Mouse (Mus musculus) intestine, embryonic 14.5 days (tissue): ENCODE measurements around the gene St6galnac3. TPM values are rescaled to one million over a fixed set of nuclear protein-coding genes. Genes with fewer than 3 reads are reported as not detected.

Experiments used
- ATAC-seq: fragments of 200-750 bp; cut with Nextera tagmentation; replicated peaks from 2 replicates; pipeline ENCODE4 v1.8.0; 2017; ENCODE audit warnings: low read depth, moderate number of reproducible peaks, moderate TSS enrichment, moderate library complexity; ENCODE audit not compliant: low FRiP score, low TSS enrichment
- DNase-seq: peaks from one replicate; pipeline ENCODE4 v3.0.0-alpha.2; 2018; ENCODE audit warnings: low spot score
- H3K27ac ChIP-seq: fragments of 300-500 bp; sonication (generic); 2 replicates; pipeline ENCODE4 v1.5.1; 2014; ENCODE audit warnings: low read depth, mild to moderate bottlenecking, control low read depth
- H3K27me3 ChIP-seq: fragments of 300-500 bp; sonication (generic); replicated peaks from 2 replicates; pipeline ENCODE4 v1.6.1; 2014; ENCODE audit warnings: low read length, control low read depth; ENCODE audit not compliant: control insufficient read depth, insufficient read depth
- H3K36me3 ChIP-seq: fragments of 300-500 bp; sonication (generic); 2 replicates; pipeline ENCODE4 v1.6.1; 2014; ENCODE audit warnings: low read length, control low read depth; ENCODE audit not compliant: control insufficient read depth, insufficient read depth
- H3K4me1 ChIP-seq: fragments of 300-500 bp; sonication (generic); replicated peaks from 2 replicates; pipeline ENCODE4 v1.6.1; 2014; ENCODE audit warnings: low read length, control low read depth, mixed read lengths; ENCODE audit not compliant: control insufficient read depth, insufficient read depth
- H3K4me2 ChIP-seq: fragments of 300-500 bp; sonication (generic); 2 replicates; pipeline ENCODE4 v1.6.1; 2014; ENCODE audit warnings: low read length
- H3K4me3 ChIP-seq: fragments of 300-500 bp; sonication (generic); 2 replicates; pipeline ENCODE4 v1.5.1; 2014; ENCODE audit warnings: low read depth, low read length, control low read depth, mixed read lengths
- H3K9ac ChIP-seq: fragments of 300-500 bp; sonication (generic); 2 replicates; pipeline ENCODE4 v1.6.1; 2014; ENCODE audit warnings: mild to moderate bottlenecking, low read length
- H3K9me3 ChIP-seq: fragments of 300-500 bp; sonication (generic); 2 replicates; pipeline ENCODE4 v1.6.1; 2016; ENCODE audit warnings: low read length, control low read depth; ENCODE audit not compliant: control insufficient read depth
- WGBS: fragments of 180-500 bp; shearing (Covaris S2); extraction: QIAGEN DNeasy Blood & Tissue Kit; methylation state at CpG from one replicate; pipeline ENCODE4 v1.1.7; 2014; 5-methylcytosine and 5-hydroxymethylcytosine counted together
- polyA plus RNA-seq: library from polyadenylated mRNA; unstranded; fragments of >200 nt; fragmentation: Nextera tagmentation; extraction: Ambion mirVana; gene quantifications from 2 replicates; pipeline ENCODE4 v1.2.1, GENCODE M21; 2014

The St6galnac3 gene
- polyA plus RNA-seq, 1 experiment from 2014 or later: 45.5 TPM

DNA sequence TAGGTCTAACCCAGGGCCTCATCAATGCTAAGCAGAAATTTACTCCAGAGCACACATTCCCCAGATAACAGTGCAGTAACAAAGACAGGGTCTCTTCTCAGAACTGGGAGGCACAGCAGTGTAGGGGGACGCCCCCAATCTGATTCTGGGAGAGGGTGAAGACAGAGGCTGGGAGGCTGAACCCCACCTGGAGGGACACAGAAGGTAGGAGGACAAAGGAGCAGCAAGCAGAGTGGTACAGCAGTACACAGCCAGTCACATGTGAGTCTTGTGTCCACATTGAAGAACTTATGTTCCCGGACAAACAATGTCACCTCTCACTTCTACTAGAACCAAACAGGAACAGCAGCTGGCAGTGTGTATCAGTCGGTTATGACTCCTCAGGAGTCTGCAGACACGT lies 131.0 kb downstream of the St6galnac3 start:
- Histone ChIP-seq H3K4me2 (no peak overlapping the region), H3K27me3 (no peaks in the 10 kb centered on the region), H3K36me3 (no peaks in the 10 kb centered on the region), H3K4me1 (no peaks in the 10 kb centered on the region), H3K4me3 (no peak overlapping the region), H3K9me3 (no peaks in the 10 kb centered on the region), H3K27ac (no peak overlapping the region), H3K9ac (no peak overlapping the region)
- DNase-seq: no peak
- 81% methylated on average over 4 of the region's 4 CpGs for WGBS
- no peak for ATAC-seq

DNA sequence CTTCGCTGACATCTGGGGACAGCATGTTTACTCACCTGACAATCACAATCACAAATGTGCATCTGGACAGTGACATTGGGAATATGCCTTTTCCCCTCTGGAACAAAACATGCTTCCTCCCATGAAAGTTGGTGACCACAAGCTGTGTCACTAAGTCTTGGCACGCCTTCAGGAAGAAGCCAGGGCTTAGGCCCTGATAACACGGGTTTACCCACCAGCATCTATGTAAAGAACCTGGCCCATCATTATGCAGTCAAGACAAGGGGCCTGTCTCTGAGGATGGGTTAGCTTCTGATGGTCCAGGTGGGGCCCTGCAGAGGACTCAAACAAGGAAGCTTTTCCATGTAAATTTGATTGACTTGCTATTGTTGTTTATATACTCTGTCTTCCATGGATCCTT lies 131.9 kb downstream of the St6galnac3 start:
- H3K9ac ChIP-seq: no peak overlapping the region
- no peak overlapping the region for H3K4me2 ChIP-seq
- no peak for DNase-seq
- H3K4me3 ChIP-seq: no peak overlapping the region
- no peaks in the 10 kb centered on the region for H3K36me3 ChIP-seq
- 76% methylated on average over 3 of the region's 3 CpGs for WGBS
- H3K27me3 ChIP-seq: no peaks in the 10 kb centered on the region
- H3K4me1 ChIP-seq: no peaks in the 10 kb centered on the region
- no peaks in the 10 kb centered on the region for H3K9me3 ChIP-seq
- no peak for ATAC-seq
- H3K27ac ChIP-seq: no peak overlapping the region

DNA sequence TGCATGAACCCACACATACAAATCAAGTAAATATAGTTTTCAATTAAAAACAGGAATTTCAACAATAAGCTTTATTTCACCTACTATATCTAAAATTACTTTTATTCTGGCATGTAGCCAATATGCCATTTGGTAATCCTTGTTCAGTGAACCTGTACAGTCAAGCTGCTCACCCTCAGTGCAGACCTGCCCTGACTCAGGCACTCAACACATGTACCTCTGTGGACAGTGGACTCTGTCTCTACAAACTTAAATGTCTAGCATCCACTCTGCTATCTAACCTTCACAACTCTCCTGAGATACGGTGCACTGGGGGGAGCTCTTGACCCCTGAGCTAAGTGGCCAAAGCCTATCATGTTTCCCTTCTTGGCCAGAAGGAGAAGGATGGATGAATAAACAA lies 137.4 kb downstream of the St6galnac3 start:
- no peak for DNase-seq
- Histone ChIP-seq H3K4me2 (no peak overlapping the region), H3K4me3 (no peak overlapping the region), H3K27ac (no peak overlapping the region), H3K9me3 (no peaks in the 10 kb centered on the region), H3K9ac (no peak overlapping the region), H3K36me3 (no peaks in the 10 kb centered on the region), H3K27me3 (no peaks in the 10 kb centered on the region), H3K4me1 (peaks cover 5% of the 10 kb centered on the region)
- ATAC-seq: no peak
- 32% methylated on average over 1 of the region's 1 CpGs for WGBS

DNA sequence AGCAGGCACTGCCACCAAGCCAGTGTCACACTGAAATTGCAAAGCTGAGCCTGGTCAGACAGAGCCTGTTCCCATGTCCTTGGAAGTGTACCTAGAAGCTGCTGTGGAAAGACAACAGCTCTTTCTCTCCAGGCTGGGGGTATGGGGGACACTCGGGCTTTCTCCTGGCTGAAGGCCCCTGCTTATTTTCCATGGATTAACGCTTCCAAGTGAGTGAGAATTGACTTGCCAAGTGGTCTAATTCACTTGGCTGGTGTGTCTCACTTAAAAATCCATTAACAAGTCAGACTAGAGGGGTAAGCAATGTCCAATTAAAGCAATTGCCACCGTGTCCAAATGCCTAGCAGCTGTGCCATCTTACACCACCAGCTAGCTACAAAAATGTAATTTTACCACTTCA lies 140.1 kb downstream of the St6galnac3 start:
- no peaks in the 10 kb centered on the region for H3K36me3 ChIP-seq
- no peaks in the 10 kb centered on the region for H3K9me3 ChIP-seq
- ATAC-seq (no peak), DNase-seq (no peak)
- peaks cover 11% of the 10 kb centered on the region for H3K4me1 ChIP-seq
- H3K27ac ChIP-seq: no peak overlapping the region
- H3K4me2 ChIP-seq: no peak overlapping the region
- no peak overlapping the region for H3K9ac ChIP-seq
- no peak overlapping the region for H3K4me3 ChIP-seq
- 80% methylated on average over 3 of the region's 3 CpGs for WGBS
- no peaks in the 10 kb centered on the region for H3K27me3 ChIP-seq

DNA sequence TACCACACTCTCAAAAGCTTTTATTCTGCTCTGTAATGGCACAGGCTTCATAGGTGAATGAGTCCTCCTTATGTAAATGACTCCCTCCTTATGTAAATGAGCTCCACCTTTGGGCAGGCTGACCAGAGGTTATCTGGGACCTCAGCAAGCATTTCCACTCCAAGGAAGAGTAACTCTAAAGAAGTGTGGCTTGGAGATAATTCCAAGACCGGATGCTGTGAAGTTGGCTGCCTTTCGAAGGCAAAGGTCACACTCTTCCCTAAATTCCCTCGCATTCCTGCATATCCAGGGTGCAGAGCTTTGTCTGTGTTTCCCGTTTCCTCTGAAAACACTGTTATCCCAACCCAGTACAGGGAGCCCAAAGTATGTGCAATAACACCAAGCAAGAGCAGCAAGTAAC lies 142.9 kb downstream of the St6galnac3 start:
- Histone ChIP-seq H3K4me3 (no peak overlapping the region), H3K36me3 (no peaks in the 10 kb centered on the region), H3K9ac (no peak overlapping the region), H3K27me3 (no peaks in the 10 kb centered on the region), H3K4me2 (no peak overlapping the region), H3K27ac (no peak overlapping the region), H3K9me3 (peaks cover 3% of the 10 kb centered on the region; the same call in 1 of the 2 replicates), H3K4me1 (peaks cover 11% of the 10 kb centered on the region)
- 37% methylated on average over 4 of the region's 4 CpGs for WGBS
- no peak for ATAC-seq
- DNase-seq: no peak

DNA sequence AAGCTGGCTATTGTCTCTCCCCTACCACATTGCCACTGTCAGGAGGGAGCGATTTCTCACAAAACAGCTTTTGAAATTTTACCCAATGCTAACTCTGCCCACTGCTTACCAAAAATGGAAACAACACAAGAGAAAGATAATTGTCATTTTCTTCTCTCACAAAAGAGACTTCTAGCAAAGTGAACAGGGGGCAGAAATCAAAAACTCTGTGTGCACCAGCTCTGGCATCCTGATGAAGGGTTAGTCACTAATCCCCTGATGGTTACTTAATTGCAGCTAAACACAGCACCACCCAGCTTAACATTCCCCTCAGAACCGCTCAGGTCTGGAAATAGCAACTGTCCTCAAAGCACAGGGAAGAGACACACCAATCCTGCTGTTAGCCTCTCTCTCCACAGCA lies 144.3 kb downstream of the St6galnac3 start:
- Histone ChIP-seq H3K36me3 (no peaks in the 10 kb centered on the region), H3K9me3 (peaks cover 3% of the 10 kb centered on the region; the same call in 1 of the 2 replicates), H3K27me3 (no peaks in the 10 kb centered on the region), H3K27ac (no peak overlapping the region), H3K4me3 (no peak overlapping the region), H3K4me2 (no peak overlapping the region), H3K9ac (no peak overlapping the region), H3K4me1 (0 out of 2 replicates have a peak, but pooled peaks cover 6% of the 10 kb centered on the region)
- DNase-seq (no peak), ATAC-seq (no peak)
- WGBS: 61% methylated on average over 2 of the region's 2 CpGs

DNA sequence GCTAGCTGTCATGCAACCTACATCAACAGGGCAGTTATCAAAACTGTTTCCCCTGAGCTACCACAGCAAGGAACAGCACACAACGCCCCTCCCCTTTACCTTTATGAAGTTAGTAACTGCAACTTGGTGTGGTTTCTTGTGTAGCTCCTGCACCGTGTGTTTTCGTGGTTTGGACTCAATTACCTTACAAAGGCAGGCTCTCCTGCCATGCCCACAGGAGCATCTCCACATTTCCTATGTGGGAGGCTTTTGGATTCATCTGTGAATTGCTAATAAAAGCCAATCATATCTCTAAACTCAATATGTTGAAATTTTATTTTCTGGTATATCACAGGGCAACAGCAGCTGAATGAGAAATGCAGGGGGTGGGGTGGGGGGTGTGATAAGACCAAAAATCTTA lies 144.8 kb downstream of the St6galnac3 start:
- ATAC-seq: no peak
- 89% methylated on average over 3 of the region's 3 CpGs for WGBS
- H3K27me3 ChIP-seq: no peaks in the 10 kb centered on the region

DNA sequence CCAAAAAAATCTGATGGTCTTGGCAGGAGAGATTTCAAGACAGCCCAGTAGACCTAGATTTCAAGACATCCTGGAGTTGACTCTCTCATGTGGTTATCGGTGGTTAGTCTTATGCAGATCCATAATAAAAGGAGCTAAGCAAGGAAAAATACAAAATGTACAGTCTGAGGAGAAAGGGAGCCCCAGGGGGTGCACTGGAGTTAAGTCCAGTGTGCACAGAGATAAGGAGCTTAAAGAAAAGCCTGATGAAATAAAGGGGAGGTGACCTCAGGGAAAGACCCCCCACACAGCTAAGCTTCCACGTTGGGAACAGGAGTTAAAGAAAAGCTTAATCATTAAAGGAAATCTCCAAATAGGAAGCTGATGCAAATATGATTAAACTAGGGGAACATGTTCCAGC lies 147.7 kb downstream of the St6galnac3 start:
- no peak for DNase-seq
- no peak for ATAC-seq
- H3K4me1 ChIP-seq: 0 out of 2 replicates have a peak, but pooled peaks cover 6% of the 10 kb centered on the region
- 70% methylated on average over 2 of the region's 2 CpGs for WGBS
- no peak overlapping the region for H3K9ac ChIP-seq
- H3K27ac ChIP-seq: no peak overlapping the region
- H3K36me3 ChIP-seq: no peaks in the 10 kb centered on the region
- H3K4me3 ChIP-seq: no peak overlapping the region
- peaks cover 3% of the 10 kb centered on the region; the same call in 1 of the 2 replicates for H3K9me3 ChIP-seq
- no peaks in the 10 kb centered on the region for H3K27me3 ChIP-seq
- H3K4me2 ChIP-seq: no peak overlapping the region

More for the DNA sequence above, 144.8 kb downstream of the St6galnac3 start:
- Histone ChIP-seq H3K27ac (no peak overlapping the region), H3K9me3 (peaks cover 3% of the 10 kb centered on the region; the same call in 1 of the 2 replicates), H3K4me1 (0 out of 2 replicates have a peak, but pooled peaks cover 6% of the 10 kb centered on the region), H3K36me3 (no peaks in the 10 kb centered on the region), H3K4me3 (no peak overlapping the region), H3K9ac (no peak overlapping the region), H3K4me2 (no peak overlapping the region)
- no peak for DNase-seq

DNA sequence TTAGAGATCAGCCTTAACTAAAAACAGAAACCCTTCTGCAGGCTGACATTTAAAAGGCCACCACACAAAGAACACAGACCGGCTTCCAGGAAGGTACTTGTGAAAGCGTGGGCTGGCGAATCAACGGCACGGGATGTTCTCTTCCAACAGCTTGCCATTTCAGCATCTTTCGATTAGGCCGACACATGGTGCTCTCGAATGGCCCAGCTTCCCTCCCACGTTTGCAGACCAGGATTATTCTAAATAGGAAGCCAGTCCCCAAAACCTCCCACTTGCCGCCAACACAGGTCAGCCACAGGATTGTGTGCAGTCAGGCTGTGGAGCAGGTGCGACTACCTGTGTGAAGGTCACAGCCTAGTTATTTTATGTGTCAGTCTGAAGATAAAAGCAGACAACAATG lies 153.8 kb downstream of the St6galnac3 start:
- H3K9me3 ChIP-seq: no peaks in the 10 kb centered on the region
- H3K4me2 ChIP-seq: no peak overlapping the region
- no peak overlapping the region for H3K4me3 ChIP-seq
- H3K4me1 ChIP-seq: no peaks in the 10 kb centered on the region
- H3K9ac ChIP-seq: no peak overlapping the region
- H3K27ac ChIP-seq: no peak overlapping the region
- H3K36me3 ChIP-seq: no peaks in the 10 kb centered on the region
- ATAC-seq: no peak
- no peak for DNase-seq
- no peaks in the 10 kb centered on the region for H3K27me3 ChIP-seq
- WGBS: 91% methylated on average over 11 of the region's 11 CpGs
